Mouse (Mus musculus) layer of hippocampus, adult 8-10 months (tissue): Measurements from ENCODE around the gene Ccdc8. TPM values are rescaled to one million over a fixed set of nuclear protein-coding genes. Genes with fewer than 3 reads are reported as not detected.
"Not testable (repeated sequence)": the region's sequence is repeated elsewhere in the genome, so short reads cannot be mapped to it uniquely, and the experiment has no call there.

Experiments
- DNase-seq, 2 experiments: peaks; one replicate each; pipeline ENCODE4 v3.0.0; 2022; ENCODE audit warnings: low spot score in 2 of 2
- total RNA-seq, 4 experiments: library from RNA; stranded (reverse); gene quantifications; 2 replicates each; pipeline ENCODE4 v1.2.4; 2022

Gene Ccdc8
- total RNA-seq, result 1 to 10 TPM; 2.0 to 2.6 (median 2.3) TPM

GRCm38 (mm10) chr7:16992451-16992807 is at the start of gene Ccdc8:
Ccdc8 (plus strand) TSS chr7:16992708.
- no peak for DNase-seq

GRCm38 (mm10) chr7:16942861-16943260 is 49.6 kb upstream of the Ccdc8 start:
- no peak for DNase-seq

DNA sequence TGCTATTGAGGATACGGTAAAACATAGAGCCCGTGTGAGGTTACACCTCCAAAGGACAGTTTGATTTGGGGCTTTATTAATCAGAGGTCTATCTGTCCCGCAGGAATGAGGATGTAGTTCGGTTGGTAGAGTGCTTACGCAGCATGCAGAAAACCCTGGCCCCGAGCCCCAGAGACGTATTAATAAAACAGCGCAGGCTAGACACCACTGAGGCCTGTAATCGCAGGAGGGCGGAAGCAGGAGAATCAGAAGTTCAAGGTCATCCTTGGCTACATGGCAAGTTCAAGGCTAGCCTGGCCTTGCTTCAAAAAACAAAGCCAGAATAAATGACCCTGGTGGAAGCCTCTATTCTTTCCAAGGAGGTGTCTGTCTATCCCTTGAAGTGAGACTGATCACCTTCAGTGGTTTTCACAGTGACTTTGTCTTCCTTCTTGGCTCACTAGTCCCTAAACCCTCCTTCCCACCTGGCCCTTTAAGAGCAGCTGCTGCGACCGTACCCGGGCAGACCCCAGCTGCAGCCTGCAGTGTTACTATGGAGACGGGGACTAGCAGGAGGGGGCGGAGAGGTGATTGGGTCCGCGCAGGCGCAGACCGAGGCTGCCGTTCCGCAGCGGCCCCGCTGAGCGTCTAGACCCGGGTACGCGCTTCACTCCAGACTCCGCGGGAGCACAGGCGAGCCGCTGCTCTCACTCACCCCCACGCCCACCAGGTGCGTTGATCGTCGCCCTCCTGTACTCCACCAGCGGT is 48.3 kb upstream of the Ccdc8 start, which contains the start of gene Pnmal2:
TSS of gene Pnmal2 (plus strand) at position 622 of the 747 bp plus-strand sequence.
- DNase-seq, result peak; percentile 87 to 89

DNA sequence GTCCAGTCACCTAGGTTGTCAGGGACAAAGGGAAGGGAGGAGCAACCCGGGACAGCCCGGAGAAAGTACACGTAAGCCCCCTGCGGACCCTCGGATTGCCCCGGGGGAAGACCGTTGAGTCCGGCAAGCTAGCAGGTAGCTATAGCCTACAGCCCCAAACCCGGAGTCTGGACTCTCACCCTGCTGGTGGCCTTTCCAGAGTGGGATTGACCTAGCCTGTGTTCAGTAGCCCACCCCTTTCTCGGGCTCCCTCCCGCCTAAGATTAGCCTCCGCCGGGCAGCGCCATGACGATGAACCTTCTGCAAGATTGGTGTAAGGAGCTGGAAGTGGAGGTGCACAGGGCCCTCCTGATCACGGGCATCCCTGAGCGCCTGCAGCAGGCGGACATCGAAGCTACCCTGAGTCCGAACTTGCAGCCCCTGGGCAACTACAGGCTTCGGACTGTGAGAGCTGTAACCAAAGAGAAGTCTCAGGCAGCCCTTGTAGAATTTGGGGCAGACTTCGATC is 47.6 kb upstream of the Ccdc8 start:
- DNase-seq, result no peak

DNA sequence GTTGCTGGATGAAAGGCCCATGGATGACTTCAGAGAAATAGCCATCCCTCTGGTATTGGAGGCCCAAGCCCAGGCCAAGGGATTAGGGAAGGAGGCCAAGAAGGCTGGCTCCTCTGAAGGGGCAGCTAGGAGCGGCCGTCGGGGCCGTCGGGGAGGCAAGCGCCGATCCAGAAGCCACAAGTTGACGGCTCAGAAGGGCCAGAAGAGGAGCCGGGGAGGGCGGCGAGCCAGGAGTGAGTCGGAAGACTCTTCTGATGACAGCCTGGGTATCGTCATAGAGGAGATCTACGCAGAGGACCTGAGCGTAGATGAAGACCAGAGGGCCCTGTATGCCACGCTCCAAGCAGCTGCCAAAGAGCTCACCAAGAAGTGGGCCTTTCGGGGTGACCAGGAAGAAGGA is 47.1 kb upstream of the Ccdc8 start:
- no peak for DNase-seq

GRCm38 (mm10) chr7:16946441-16947348 is 45.8 kb upstream of the Ccdc8 start:
- no peak for DNase-seq

DNA sequence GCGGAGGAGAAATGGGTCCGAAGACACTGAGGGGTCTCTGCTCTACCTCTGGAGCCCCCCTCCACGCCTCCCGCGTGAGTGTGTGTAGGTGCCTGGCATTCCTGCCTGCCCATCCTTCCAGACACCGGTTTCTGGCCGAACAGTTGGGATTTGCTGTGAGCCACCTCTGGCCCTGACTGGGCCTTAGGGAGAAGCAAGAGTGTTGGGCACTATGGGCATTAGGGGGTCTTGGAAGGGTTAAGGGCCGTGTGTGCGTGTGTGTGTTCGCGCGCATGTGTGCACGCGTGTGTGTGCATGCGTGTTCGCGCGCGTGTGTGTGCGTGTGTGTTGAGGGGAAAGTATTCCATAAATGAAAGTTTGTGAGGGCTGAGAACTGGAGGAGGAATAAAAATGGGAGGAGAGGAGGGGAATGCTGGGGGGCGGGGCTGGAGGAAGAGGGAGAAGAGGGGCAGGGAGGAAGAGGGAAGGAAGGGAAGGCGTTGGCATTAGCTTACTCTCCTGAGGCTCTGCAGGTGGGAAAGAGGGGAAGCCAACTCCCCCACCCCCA is 45.1 kb upstream of the Ccdc8 start:
- DNase-seq, result no peak

DNA sequence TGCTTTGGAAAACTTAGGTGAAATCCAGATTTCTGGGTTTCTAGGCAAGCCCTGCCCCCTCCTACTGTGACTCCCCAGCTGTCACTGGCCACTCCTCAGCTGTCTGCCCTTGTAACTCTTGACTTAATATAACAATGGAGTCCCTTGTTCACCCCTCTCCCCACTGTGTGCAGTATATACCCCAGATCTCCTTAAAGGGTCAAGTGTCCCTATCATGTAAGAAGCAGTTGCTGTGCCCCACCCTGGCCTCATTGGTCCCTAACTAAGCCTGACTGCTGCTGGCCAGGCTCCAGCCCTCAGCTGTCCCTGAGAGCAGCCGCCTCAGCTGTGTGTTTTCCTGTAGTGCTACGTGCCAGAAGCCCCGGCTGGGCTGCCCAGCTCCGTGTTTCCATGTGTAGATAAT is 44.5 kb upstream of the Ccdc8 start:
- DNase-seq, result no peak

- no peak for DNase-seq
Observed at GRCm38 (mm10) chr7:16948923-16949458, 43.5 kb upstream of the Ccdc8 start.

DNA sequence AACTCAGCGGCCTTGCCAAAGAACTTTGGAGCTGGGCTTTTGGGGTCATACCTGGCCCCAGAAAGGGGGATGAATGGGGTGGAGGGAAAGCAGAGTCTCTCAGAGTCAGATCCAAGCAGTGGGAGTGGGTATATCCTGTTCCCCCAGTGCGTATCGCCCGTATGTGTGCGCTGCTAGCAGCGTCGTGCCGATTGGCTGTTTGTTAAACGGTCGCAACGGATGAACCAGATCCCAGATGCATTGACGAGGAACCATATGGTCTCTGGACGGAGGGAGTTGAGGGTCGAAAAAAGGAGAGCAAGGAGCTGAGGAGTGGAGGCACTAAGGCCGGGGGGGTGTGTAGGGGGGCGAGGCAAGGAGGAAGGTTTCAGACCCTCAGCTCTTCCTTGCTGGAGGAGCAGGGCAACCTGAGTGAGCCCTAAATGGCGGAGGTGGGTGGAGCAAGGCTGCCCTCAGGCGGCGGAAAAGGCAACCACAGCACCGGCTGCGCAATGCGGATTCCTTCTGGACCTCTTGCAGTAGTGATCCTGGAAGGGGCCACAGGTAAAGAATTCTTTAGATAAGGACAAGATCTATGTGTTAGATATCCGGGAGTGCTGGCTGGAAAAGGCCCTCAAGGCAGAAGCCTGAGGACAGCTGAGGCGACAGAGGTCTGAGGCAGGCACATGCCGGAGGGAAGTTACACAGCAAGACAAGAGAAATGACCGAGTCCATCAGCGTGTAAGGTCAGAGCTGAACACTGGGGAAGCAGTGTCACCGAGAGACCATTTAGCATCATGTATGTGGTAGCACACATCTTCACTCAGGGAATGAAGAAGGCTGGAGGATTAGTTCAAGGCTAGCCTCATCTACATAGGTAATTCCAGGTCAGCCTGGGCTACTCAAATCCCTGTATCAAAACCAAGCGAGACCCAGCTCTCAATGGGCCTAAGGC is 42.3 kb upstream of the Ccdc8 start:
- DNase-seq, result peak in 1 of 2 experiments; percentile 88

DNA sequence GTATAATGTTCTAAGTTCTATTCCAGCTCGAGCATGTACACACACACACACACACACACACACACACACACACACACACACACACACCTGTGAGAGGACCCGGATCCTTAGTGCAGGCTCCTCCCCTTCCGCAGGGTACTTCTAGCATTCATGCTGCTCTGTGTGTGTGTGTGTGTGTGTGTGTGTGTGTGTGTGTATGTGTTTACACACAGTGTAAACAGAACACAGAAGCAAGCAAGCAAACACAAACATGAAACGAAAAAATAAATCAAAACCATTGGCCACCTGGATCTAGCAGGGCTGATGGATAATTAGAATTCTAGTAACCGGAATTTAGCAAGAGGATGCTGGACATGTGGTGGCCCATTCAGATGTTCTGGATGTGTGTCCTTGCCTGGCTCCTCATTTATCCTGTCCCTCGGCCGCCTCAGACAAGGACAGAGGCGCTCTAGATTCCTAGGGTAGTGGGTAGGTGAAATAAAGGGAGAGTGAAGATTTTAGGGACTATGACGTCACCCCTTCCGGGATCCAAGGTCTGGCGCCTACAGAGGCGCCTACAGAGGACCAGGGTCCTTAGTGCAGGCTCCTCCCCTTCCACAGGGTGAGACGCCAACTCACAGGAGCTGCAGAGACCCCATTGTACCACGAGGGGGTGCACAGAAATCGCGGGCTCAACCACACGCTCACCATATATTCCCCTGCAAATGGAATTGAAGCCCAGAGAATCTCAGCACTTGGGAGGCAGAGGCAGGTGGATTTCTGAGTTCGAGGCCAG is 41.5 kb upstream of the Ccdc8 start:
- peak; percentile 79 to 88 for DNase-seq

GRCm38 (mm10) chr7:16953776-16954175 is 38.7 kb upstream of the Ccdc8 start:
- not testable (repeated sequence) for DNase-seq

DNA sequence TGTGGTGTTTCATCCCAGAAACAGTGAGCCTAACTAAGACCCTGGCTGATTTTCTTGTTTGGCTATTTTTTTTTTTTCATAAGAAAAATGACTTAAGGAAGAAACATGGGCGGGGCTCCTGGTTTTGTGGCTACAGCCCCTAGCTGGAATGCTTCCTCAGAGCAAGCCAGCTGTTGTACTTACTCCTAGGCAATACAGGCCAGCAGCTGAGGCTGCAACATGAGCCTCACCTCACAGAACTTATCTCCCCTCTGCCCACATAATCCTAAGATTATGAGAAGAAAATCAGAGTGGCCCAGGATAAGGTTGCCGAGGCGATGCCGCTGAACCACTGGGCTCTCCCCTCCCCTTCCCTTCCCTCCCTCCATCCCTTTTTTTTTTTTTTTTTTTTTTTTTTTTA is 36.8 kb upstream of the Ccdc8 start:
- no peak for DNase-seq

GRCm38 (mm10) chr7:16956410-16957265 is 35.9 kb upstream of the Ccdc8 start:
- DNase-seq, result peak; percentile 69 to 81

DNA sequence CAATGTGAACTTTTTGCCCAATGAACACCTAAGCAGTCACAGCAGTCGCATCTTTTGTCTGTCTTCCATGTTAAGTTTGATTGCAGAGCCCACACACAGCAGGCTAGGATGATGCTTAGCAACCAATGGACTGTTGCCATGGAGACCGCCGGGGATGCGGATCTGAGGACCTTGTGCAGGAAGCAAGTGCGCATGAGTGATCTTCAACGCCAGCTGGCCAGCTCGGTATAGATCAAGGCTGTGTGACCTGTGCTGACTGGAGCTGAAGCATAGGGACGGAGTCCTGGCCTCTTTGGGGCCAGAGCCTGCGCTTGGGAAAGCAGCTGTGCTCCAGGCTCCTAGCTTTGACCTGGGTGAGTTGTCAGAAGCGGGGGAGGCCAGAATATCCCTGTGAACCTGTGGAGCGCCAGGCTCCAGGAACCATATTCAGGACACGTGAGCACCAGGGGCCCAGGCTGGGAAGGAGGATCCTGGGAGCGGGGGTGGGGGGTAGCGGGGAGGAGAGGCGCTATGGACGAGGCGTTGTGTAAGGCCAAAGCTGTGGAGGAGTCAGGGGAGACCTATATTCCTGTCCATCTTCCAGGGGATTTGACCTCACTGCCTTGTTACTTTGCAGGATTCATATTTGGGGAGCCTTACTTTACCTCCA is 32.8 kb upstream of the Ccdc8 start, which contains the start of gene Pnmal1:
TSS of gene Pnmal1 (plus strand) at position 141 of the 649 bp plus-strand sequence.
- peak; percentile 95 for DNase-seq

DNA sequence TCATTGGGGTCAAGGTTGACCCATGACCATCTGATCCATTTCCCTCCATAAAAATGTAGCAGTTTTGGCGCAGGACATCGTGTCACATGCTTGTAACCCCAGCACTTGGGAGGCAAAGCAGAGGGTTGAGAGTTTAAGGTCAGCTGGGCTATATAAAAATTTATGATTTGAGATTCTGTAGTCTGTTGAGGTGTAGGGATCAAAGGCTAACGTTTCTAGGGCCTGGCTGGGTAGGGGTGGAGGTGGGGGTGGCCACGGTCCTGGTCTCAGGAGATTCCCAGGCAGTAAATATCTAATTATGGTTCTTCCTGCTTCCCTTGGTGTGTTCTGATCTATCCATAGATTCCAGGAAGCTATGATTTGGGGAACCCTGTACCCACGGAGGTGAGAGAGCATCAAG is 30.8 kb upstream of the Ccdc8 start:
- no peak for DNase-seq

- no peak for DNase-seq
Observed at GRCm38 (mm10) chr7:16968414-16968813, 24.1 kb upstream of the Ccdc8 start.

GRCm38 (mm10) chr7:16971160-16971559 is 21.3 kb upstream of the Ccdc8 start:
- DNase-seq, result no peak
